Comparison of ENCODE assay signal across 9 mouse cellular contexts in the genomic region with DNA sequence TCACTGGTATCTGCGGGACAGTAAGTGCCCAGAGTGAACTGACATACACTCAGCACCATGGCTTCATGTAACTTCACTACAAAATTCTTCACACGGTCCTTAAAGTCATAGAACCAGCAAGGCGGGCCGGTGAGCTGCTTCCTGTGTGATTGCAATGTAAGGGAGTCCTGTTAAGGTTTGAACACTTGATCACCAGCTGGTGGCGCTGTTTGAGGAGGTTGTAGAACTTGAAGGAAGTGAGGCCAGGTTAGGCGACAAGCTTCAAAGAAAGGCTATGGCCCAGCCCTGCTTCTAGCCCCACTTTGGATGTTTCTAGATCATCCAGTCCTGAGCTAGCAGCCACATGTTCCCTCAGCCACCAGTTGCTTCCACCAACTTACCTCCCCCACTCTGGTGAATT.
DNase-seq lines count a peak whose midpoint lies in the region; ATAC-seq lines count a peak whose summit lies in the region.
"Had no signal": no experiment of that assay in that cellular context is flagged by ENCODE, and none has a peak within 500 bp of the region (broad histone marks: within the 10 kb centered on the region; RNA-seq: fewer than 3 reads in every experiment).

No protein-coding gene starts in this region.

- H3K27me3 ChIP-seq in forebrain, embryonic 15.5 days = no peaks in the 10 kb centered on the region

- H3K36me3 ChIP-seq in forebrain, embryonic 15.5 days = no peaks in the 10 kb centered on the region
- H3K36me3 ChIP-seq: limb, embryonic 13.5 days had no signal

- intact Hi-C loops in left cerebral cortex, postnatal 4 days (cut with DNase I) = no loop called here
- intact Hi-C loops in left cerebral cortex, postnatal 25 days (cut with DNase I) = no loop called here

- H3K4me3 ChIP-seq in forebrain, embryonic 15.5 days = no peak overlapping the region
- H3K4me3 ChIP-seq: limb, embryonic 13.5 days had no signal

- H3K27ac ChIP-seq in forebrain, embryonic 15.5 days (replicated peaks) = no peak overlapping the region
- H3K27ac ChIP-seq: limb, embryonic 13.5 days had no signal

- no peak for ATAC-seq in forebrain, embryonic 15.5 days (replicated peaks)

- peak; percentile 59 to 83 for DNase-seq in cerebellum, postnatal 14 days
- no peak for DNase-seq in cerebellum, adult 8-10 months
- peak; percentile 55 for DNase-seq in left cerebral cortex, postnatal 4 days
- DNase-seq in left cerebral cortex, postnatal 25 days (ENCODE audit: low spot score in 2 of 2) = no peak
- DNase-seq in c-Kit-positive CD71-positive TER-119-positive erythroid progenitor cells, embryonic 14.5 days (ENCODE audit: low spot score) = peak; percentile 13
- DNase-seq in spleen, postnatal 4 days (ENCODE audit: low spot score in 2 of 2) = peak; percentile 21 to 70
- no peak for DNase-seq in cerebellum, adult 9-11 months

- no peak overlapping the region for H3K9ac ChIP-seq in forebrain, embryonic 15.5 days (replicated peaks)
- H3K9ac ChIP-seq: limb, embryonic 13.5 days had no signal

- no peaks in the 10 kb centered on the region for H3K9me3 ChIP-seq in forebrain, embryonic 15.5 days
- H3K9me3 ChIP-seq: limb, embryonic 13.5 days had no signal

- 72% methylated on average over 6 of the region's 6 CpGs for WGBS in forebrain, embryonic 15.5 days

- no peak overlapping the region for H3K4me2 ChIP-seq in forebrain, embryonic 15.5 days (replicated peaks)
- H3K4me2 ChIP-seq: limb, embryonic 13.5 days had no signal

- no peaks in the 10 kb centered on the region for H3K4me1 ChIP-seq in forebrain, embryonic 15.5 days

Comparison
In these comparisons a context has a peak if more than half of its experiments do, and no peak if none do; other contexts are left out.
1. DNase-seq: peak in cerebellum, postnatal 14 days (2 of 2), left cerebral cortex, postnatal 4 days (single experiment), c-Kit-positive CD71-positive TER-119-positive erythroid progenitor cells, embryonic 14.5 days (single experiment) and spleen, postnatal 4 days (2 of 2); none in cerebellum, adult 8-10 months (single experiment), left cerebral cortex, postnatal 25 days (0 of 2) and cerebellum, adult 9-11 months (single experiment).